Mouse (Mus musculus): Measurements from ENCODE around the gene Herc6. TPM values are rescaled to one million over a fixed set of nuclear protein-coding genes. Genes with fewer than 3 reads are reported as not detected.
"Not testable (repeated sequence)": the region's sequence is repeated elsewhere in the genome, so short reads cannot be mapped to it uniquely, and the experiment has no call there.

The Herc6 gene
- polyA plus RNA-seq, 1 experiment from 2014 or later = 2.6 TPM

DNA sequence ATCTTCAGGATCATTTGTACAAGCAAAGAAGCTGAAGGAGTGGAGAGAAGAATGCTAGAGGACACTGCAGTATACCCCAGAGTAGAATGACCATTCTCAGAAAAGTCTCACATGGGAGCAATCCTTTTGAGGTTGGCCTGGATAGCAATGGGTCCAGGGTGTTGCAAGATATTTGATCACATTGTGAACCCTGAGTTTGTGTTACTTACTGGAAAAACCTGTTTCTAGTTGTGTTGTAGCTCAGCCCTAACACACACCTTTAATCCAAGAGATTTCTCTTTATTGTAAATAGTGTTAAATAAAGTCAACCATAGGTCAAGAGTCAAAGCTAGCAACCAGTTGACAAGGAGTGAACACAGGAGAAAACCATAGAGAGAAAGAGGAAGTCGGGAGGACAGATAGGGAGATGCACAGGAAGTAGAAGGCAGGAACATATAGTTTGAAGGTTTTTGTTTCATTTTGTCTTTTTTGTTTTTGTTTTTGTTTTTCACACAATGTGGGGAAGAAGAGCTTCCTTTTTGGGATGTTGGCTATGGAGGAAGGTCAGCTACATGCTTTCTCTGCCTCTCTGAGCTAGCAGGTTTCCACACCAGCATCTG is 39.0 kb upstream of the Herc6 start:
- Histone ChIP-seq H3K4me2 (replicated peaks) (no peak overlapping the region), H3K36me3 (no peaks in the 10 kb centered on the region), H3K4me1 (replicated peaks) (no peaks in the 10 kb centered on the region), H3K27ac (no peak overlapping the region), H3K27me3 (replicated peaks) (no peaks in the 10 kb centered on the region), H3K4me3 (replicated peaks) (no peak overlapping the region), H3K9me3 (no peaks in the 10 kb centered on the region), H3K9ac (no peak overlapping the region)
- no peak for ATAC-seq
- WGBS = 88% methylated on average over 1 of the region's 1 CpGs

DNA sequence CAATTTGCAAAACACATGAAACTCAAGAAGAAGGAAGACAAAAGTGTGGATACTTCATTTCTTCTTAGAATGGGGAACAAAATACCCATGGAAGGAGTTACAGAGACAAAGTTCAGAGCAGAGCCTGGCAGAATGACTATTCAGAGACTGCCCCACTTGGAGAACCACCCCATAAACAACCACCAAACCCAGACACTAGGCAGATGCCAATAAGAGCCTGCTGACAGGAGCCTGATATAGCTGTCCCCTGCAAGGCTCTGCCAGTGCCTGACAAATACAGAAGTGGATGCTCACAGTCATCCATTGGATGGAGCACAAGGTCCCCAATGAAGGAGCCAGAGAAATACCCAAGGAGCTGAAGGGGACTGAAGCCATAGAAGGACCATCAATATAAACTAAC is 37.2 kb upstream of the Herc6 start:
- not testable (repeated sequence) for H3K27me3 ChIP-seq (replicated peaks); H3K36me3 ChIP-seq; ATAC-seq; H3K9ac ChIP-seq; H3K4me1 ChIP-seq (replicated peaks); H3K9me3 ChIP-seq; H3K4me3 ChIP-seq (replicated peaks); H3K27ac ChIP-seq; H3K4me2 ChIP-seq (replicated peaks)

DNA sequence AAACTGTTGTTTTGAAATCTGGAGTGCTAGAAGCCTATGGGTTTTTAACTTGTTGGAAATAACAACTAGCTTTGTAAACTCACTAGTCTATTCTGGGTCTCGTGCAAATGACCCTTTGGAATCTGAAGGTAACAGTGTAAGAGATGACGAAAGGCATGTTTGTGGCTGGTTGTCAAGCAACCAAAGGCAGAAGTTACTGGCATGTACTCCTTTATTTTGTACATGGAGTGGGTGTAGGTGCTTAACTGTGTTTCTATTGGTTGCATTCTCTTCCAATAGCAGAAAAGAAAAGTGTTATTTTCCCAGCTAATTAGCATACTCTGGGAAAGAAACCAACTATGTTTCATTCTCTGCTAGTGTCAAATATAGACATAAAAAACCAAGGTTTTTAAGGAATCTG is 35.9 kb upstream of the Herc6 start:
- no peaks in the 10 kb centered on the region for H3K36me3 ChIP-seq
- no peaks in the 10 kb centered on the region for H3K9me3 ChIP-seq
- no peak for ATAC-seq
- H3K4me1 ChIP-seq (replicated peaks) = no peaks in the 10 kb centered on the region
- no peak overlapping the region for H3K4me2 ChIP-seq (replicated peaks)
- no peak overlapping the region for H3K9ac ChIP-seq
- H3K4me3 ChIP-seq (replicated peaks) = no peak overlapping the region
- H3K27ac ChIP-seq = no peak overlapping the region
- 65% methylated on average over 2 of the region's 2 CpGs for WGBS
- H3K27me3 ChIP-seq (replicated peaks) = no peaks in the 10 kb centered on the region

DNA sequence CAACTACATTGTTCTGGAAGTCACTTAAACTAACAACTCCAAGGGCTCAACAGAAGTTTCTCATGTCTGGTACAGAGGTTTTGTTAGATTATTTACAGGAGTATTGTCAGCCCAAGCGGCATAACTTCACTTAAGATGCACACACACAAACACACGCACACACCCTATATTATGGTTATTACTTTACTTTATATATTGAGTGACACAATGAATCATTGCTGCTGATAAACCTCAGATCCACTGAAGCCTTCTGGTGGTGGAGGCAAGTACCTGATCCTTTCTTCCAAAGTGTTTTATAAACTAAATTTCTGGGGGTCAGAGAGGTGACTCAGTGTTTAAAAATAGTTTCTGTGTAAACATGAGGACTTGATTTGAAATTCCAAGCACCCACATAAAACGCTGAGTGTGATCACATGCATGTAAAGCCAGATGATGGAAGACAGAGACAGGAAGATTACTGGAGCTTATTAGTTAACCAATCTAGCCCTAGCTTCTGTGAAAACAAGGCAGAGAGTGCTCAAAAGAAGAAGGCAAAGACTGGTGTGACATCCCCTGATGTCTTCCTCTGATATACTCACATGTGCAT is 29.5 kb upstream of the Herc6 start:
- 16% methylated on average over 3 of the region's 3 CpGs for WGBS
- ATAC-seq = peak; percentile 62
- no peaks in the 10 kb centered on the region for H3K27me3 ChIP-seq (replicated peaks)

DNA sequence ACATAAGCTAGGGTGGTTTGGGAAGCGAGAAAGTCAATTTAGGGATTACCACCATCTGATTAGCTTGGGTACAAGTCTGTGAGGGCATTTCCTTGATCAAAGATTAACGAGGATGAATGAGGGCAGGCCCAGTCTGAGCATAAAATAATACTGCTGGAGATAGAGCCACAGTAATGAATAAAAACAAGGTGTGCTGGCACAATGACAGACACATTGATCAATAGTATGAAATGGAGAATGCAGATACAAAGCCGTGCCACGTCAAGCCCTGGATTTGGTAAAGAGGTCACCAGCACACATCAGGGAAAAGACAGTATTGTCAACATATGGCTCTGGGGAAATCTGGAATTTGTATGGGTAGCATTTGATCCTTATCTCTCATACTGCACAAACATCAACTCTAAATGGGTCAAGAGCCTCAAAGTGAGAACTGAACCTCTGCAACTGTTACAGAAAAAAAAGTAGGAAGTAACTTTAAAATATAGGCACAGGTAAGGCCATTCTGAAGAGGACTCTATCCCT is 22.9 kb upstream of the Herc6 start:
- Histone ChIP-seq H3K27me3 (replicated peaks) (no peaks in the 10 kb centered on the region), H3K4me1 (replicated peaks) (no peaks in the 10 kb centered on the region), H3K9ac (no peak overlapping the region), H3K27ac (no peak overlapping the region), H3K36me3 (no peaks in the 10 kb centered on the region), H3K9me3 (no peaks in the 10 kb centered on the region), H3K4me2 (replicated peaks) (no peak overlapping the region), H3K4me3 (replicated peaks) (no peak overlapping the region)
- WGBS = 54% methylated on average over 4 of the region's 4 CpGs
- ATAC-seq = no peak

More for the DNA sequence above, 29.5 kb upstream of the Herc6 start:
- no peak overlapping the region for H3K27ac ChIP-seq
- H3K4me2 ChIP-seq (replicated peaks) = no peak overlapping the region
- H3K4me3 ChIP-seq (replicated peaks) = no peak overlapping the region
- H3K36me3 ChIP-seq = no peaks in the 10 kb centered on the region
- H3K4me1 ChIP-seq (replicated peaks) = no peaks in the 10 kb centered on the region
- no peak overlapping the region for H3K9ac ChIP-seq
- H3K9me3 ChIP-seq = no peaks in the 10 kb centered on the region

DNA sequence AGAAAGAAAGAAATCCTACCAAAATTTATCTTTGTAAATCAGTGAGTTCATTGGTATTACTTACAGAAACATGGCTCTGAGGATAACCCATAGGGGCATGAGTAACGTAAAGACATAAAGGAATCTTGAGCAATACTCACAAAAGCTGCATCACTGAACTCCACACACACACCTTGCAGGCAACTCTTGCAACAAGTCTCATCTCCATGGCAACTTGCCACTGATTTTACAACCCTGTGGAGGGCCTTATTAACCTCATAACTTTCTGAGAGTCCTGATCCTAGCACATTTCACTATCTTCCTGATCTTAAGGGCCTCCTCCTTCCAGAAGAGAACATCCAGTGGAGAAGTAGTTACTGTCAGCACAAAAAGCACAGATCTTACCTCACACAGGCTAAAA is 17.3 kb upstream of the Herc6 start:
- 81% methylated on average over 1 of the region's 1 CpGs for WGBS
- ATAC-seq = no peak

DNA sequence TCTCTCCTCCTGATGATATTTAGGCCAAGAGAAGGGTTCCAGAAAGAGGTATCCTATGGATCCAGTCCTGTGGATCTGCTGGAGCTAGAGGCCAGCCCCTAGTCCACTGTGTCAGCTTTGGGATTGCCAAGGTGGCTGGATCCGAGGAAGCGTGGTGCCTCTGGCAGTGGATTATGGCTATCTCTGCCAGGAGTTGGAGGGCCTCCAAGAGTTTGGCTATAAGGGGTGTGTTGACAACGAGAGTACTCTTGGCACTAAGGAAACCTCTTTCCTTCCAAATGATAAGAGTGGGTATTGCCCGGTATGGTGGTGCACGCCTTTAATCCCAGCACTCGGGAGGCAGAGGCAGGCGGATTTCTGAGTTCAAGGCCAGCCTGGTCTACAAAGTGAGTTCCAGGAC is 15.3 kb upstream of the Herc6 start:
- H3K27ac ChIP-seq = no peak overlapping the region
- no peaks in the 10 kb centered on the region for H3K9me3 ChIP-seq
- no peak for ATAC-seq
- H3K4me3 ChIP-seq (replicated peaks) = no peak overlapping the region
- H3K4me1 ChIP-seq (replicated peaks) = no peaks in the 10 kb centered on the region
- 95% methylated on average over 7 of the region's 7 CpGs for WGBS
- H3K9ac ChIP-seq = no peak overlapping the region
- no peaks in the 10 kb centered on the region for H3K27me3 ChIP-seq (replicated peaks)
- H3K4me2 ChIP-seq (replicated peaks) = no peak overlapping the region
- H3K36me3 ChIP-seq = no peaks in the 10 kb centered on the region

More for the DNA sequence above, 17.3 kb upstream of the Herc6 start:
- Histone ChIP-seq H3K9me3 (no peaks in the 10 kb centered on the region), H3K27ac (no peak overlapping the region), H3K4me2 (replicated peaks) (no peak overlapping the region), H3K9ac (no peak overlapping the region), H3K4me3 (replicated peaks) (no peak overlapping the region), H3K36me3 (no peaks in the 10 kb centered on the region), H3K27me3 (replicated peaks) (no peaks in the 10 kb centered on the region), H3K4me1 (replicated peaks) (no peaks in the 10 kb centered on the region)

DNA sequence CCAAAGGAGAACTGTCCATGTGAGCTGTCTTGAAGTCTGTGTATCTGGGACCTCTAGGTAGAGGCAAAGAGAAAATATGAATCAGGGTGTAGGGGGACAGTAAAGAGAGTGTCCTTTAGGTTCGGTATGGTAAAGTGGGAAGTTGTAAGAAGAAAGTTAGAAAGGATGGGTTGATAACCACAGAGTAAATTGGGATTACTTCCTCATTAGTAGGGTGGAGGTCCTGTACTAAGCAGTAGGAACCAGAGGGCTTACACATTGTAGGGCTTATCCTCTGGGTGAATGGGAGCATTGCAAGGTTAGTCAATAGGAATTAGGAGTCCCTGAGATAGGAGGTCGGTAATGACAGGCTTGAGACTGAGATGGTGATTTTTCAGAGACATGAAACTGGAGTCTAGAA is 13.2 kb upstream of the Herc6 start:
- no peaks in the 10 kb centered on the region for H3K36me3 ChIP-seq
- 85% methylated on average over 2 of the region's 2 CpGs for WGBS

DNA sequence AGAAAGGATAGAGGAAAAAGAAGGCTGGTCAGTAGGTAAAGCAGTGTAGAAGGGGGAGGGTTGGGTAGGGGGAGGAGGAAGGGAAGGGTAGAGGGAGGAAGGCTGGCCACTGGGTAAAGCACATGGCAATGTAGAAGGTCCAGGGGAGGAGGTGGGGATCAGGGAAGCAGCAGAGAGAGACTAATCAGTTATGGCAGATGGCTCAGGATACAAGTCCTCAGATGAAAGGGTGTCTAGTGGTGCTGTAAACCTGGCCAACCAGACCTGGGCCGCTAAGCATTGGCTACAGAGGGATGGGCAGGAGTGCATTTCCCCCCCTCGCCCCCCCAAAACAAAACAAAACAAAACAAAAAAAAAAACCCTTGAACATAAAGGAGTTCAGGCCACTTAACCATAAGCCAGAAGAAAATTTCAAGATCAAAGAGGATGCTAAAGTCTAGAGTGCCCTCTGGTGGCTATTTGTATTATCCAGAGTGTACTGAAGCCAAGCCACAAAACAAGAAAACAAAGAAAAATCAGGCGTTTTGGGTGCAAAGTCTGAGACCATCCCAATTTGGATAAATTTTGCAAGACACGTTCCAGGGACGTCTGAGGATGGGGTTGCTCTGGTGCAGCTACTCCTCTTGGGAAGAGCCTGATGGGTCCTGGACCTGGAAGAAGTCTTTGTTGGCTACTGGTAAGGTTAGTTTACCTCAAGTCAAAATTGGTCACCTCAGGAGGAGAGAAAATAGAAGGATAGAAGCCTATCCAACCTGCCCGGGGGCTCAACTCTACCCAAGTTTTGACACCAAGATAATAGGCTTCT is 10.4 kb upstream of the Herc6 start:
- Histone ChIP-seq H3K4me1 (replicated peaks) (no peaks in the 10 kb centered on the region), H3K9me3 (no peaks in the 10 kb centered on the region), H3K36me3 (no peaks in the 10 kb centered on the region), H3K27ac (no peak overlapping the region), H3K9ac (no peak overlapping the region), H3K4me2 (replicated peaks) (no peak overlapping the region), H3K27me3 (replicated peaks) (no peaks in the 10 kb centered on the region), H3K4me3 (replicated peaks) (no peak overlapping the region)
- 13% methylated on average over 6 of the region's 6 CpGs for WGBS
- ATAC-seq = no peak

More for the DNA sequence above, 13.2 kb upstream of the Herc6 start:
- no peak for ATAC-seq
- H3K4me1 ChIP-seq (replicated peaks) = no peaks in the 10 kb centered on the region
- H3K4me3 ChIP-seq (replicated peaks) = no peak overlapping the region
- H3K27ac ChIP-seq = no peak overlapping the region
- H3K27me3 ChIP-seq (replicated peaks) = no peaks in the 10 kb centered on the region
- H3K9ac ChIP-seq = no peak overlapping the region
- H3K9me3 ChIP-seq = no peaks in the 10 kb centered on the region
- no peak overlapping the region for H3K4me2 ChIP-seq (replicated peaks)

DNA sequence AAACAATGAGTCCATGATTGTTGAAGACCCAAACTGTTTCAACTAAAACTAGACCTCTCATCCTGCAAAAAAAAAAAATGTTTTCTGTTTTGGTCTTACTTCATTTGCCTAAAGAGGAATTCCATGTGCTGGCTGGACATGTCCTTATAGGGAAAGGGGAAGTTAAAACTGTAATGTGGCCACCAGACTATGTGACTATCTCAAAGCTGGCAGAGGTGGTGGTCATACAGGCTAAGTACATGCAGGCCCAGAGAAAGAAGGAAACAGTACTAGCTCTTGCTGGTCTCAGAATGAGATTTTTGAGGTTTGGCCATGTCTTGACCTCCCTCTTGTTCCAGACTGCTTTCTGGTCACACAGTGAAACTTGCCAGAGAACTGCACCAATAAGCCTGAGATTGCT is 9.2 kb upstream of the Herc6 start:
- Histone ChIP-seq H3K27me3 (replicated peaks) (no peaks in the 10 kb centered on the region), H3K9ac (no peak overlapping the region)
- ATAC-seq = no peak

DNA sequence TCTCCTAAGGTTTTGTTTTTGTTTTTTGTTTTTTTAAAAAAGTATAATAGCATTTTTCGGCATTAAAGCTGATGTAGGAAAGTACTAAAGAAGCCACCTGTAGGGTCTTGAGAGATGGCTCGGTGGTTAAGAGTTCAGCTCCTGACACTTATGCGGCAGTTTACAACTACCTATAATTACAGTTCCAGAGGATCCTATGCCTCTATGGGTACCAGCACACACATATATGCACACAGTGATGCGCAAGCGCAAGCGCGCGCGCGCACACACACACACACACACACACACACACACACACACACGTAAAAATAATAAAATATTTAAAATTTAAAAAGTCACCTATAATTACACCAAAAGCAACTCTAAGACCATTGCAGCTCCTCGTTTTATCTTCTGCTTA is 795 bp downstream of the Herc6 start:
- Histone ChIP-seq H3K4me1 (replicated peaks) (no peaks in the 10 kb centered on the region), H3K9me3 (no peaks in the 10 kb centered on the region), H3K4me2 (replicated peaks) (peak overlapping the region; percentile 87), H3K36me3 (no peaks in the 10 kb centered on the region), H3K27ac (no peak overlapping the region), H3K9ac (no peak overlapping the region), H3K4me3 (replicated peaks) (peak overlapping the region; percentile 61), H3K27me3 (replicated peaks) (no peaks in the 10 kb centered on the region)
- WGBS = 87% methylated on average over 12 of the region's 12 CpGs
- ATAC-seq = no peak

More for the DNA sequence above, 9.2 kb upstream of the Herc6 start:
- Histone ChIP-seq H3K4me1 (replicated peaks) (no peaks in the 10 kb centered on the region), H3K27ac (no peak overlapping the region), H3K9me3 (no peaks in the 10 kb centered on the region), H3K4me2 (replicated peaks) (no peak overlapping the region), H3K36me3 (no peaks in the 10 kb centered on the region), H3K4me3 (replicated peaks) (no peak overlapping the region)

DNA sequence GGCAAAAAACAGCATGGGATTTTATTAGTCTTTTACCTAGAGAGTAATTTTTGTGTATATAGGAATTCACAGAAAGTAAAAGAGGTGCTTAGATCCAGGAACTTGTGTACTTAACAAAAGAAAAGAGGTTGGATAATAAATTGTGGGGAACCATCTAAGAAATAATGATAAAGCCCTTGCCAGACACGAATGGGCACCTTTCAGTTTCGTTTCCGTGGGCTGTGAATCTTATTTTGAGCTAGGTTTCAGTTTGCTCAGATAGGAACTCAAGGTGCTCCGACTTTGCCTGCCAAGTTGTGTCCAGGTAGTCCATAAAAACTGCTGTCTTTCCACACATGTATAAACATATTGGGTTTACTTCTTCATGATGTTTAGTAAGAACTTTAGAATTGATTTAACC is 1.6 kb downstream of the Herc6 start:
- H3K4me3 ChIP-seq (replicated peaks) = no peak overlapping the region
- H3K36me3 ChIP-seq = no peaks in the 10 kb centered on the region
- H3K9me3 ChIP-seq = no peaks in the 10 kb centered on the region
- no peak overlapping the region for H3K4me2 ChIP-seq (replicated peaks)
- WGBS = 76% methylated on average over 4 of the region's 4 CpGs
- no peak overlapping the region for H3K9ac ChIP-seq
- H3K4me1 ChIP-seq (replicated peaks) = no peaks in the 10 kb centered on the region
- no peak overlapping the region for H3K27ac ChIP-seq
- no peak for ATAC-seq
- no peaks in the 10 kb centered on the region for H3K27me3 ChIP-seq (replicated peaks)
